Mouse (Mus musculus) forebrain, embryonic 16.5 days (tissue): ENCODE data around the gene Zkscan3. TPM values are rescaled to one million over a fixed set of nuclear protein-coding genes. Genes with fewer than 3 reads are reported as not detected.
"Not testable (repeated sequence)": the region's sequence is repeated elsewhere in the genome, so short reads cannot be mapped to it uniquely, and the experiment has no call there.

Source experiments
- ATAC-seq: fragments of 200-750 bp; cut with Nextera tagmentation; 2 replicates; pipeline ENCODE4 v1.8.0; 2017; ENCODE audit warnings: mild to moderate bottlenecking, moderate library complexity
- H3K27ac ChIP-seq: fragments of 300-500 bp; sonication (generic); 2 replicates; pipeline ENCODE4 v1.5.1; 2014; ENCODE audit warnings: low read length, control low read depth
- H3K27me3 ChIP-seq: fragments of 300-500 bp; sonication (generic); replicated peaks from 2 replicates; pipeline ENCODE4 v1.6.1; 2014; ENCODE audit warnings: low read length; ENCODE audit not compliant: control insufficient read depth, insufficient read depth
- H3K36me3 ChIP-seq: fragments of 300-500 bp; sonication (generic); 2 replicates; pipeline ENCODE4 v1.6.1; 2014; ENCODE audit not compliant: control insufficient read depth, insufficient read depth
- H3K4me1 ChIP-seq: fragments of 300-500 bp; sonication (generic); replicated peaks from 2 replicates; pipeline ENCODE4 v1.6.1; 2014; ENCODE audit warnings: low read length; ENCODE audit not compliant: control insufficient read depth, insufficient read depth
- H3K4me2 ChIP-seq: fragments of 300-500 bp; sonication (generic); 2 replicates; pipeline ENCODE4 v1.6.1; 2014; ENCODE audit warnings: mild to moderate bottlenecking, low read length, control low read depth
- H3K4me3 ChIP-seq: fragments of 300-500 bp; sonication (generic); replicated peaks from 2 replicates; pipeline ENCODE4 v1.5.1; 2014; ENCODE audit warnings: mild to moderate bottlenecking, low read length, control low read depth
- H3K9ac ChIP-seq: fragments of 300-500 bp; sonication (generic); replicated peaks from 2 replicates; pipeline ENCODE4 v1.6.1; 2014; ENCODE audit warnings: low read depth, low read length, control low read depth
- H3K9me3 ChIP-seq: fragments of 300-500 bp; sonication (generic); 2 replicates; pipeline ENCODE4 v1.6.1; 2016; ENCODE audit warnings: low read length; ENCODE audit not compliant: control insufficient read depth
- WGBS: fragments of 180-500 bp; shearing (Covaris S2); extraction: QIAGEN DNeasy Blood & Tissue Kit; methylation state at CpG from one replicate; pipeline ENCODE4 v1.1.7; 2014; 5-methylcytosine and 5-hydroxymethylcytosine counted together
- polyA plus RNA-seq: library from polyadenylated mRNA; unstranded; fragments of >200 nt; fragmentation: Nextera tagmentation; extraction: Ambion mirVana; gene quantifications from 2 replicates; pipeline ENCODE4 v1.2.1, GENCODE M21; 2015

The Zkscan3 gene
- polyA plus RNA-seq, 1 experiment from 2014 or later: 93.3 TPM

- peak overlapping the region; percentile 80 for H3K4me2 ChIP-seq
- H3K9me3 ChIP-seq: no peaks in the 10 kb centered on the region
- peak overlapping the region; percentile 96 for H3K4me3 ChIP-seq
- peak overlapping the region; percentile 88 for H3K9ac ChIP-seq
- ATAC-seq: peak; percentile 39
- WGBS: 14% methylated on average over 12 of the region's 12 CpGs
- H3K27ac ChIP-seq: no peak overlapping the region; the same call in 1 of the 2 replicates
- 0 out of 2 replicates have a peak, but pooled peaks cover 5% of the 10 kb centered on the region for H3K36me3 ChIP-seq
- H3K4me1 ChIP-seq: peaks cover 24% of the 10 kb centered on the region
- no peaks in the 10 kb centered on the region for H3K27me3 ChIP-seq
These were observed 794 bp downstream of the Zkscan3 start for GRCm38 (mm10) chr13:21401636-21402286.

GRCm38 (mm10) chr13:21401166-21401565, 1.4 kb downstream of the Zkscan3 start:
- no peak for ATAC-seq
- Histone ChIP-seq H3K4me1 (peaks cover 24% of the 10 kb centered on the region), H3K27ac (no peak overlapping the region), H3K36me3 (0 out of 2 replicates have a peak, but pooled peaks cover 9% of the 10 kb centered on the region), H3K4me3 (peak overlapping the region; percentile 96), H3K27me3 (no peaks in the 10 kb centered on the region), H3K4me2 (peak overlapping the region; percentile 80), H3K9me3 (no peaks in the 10 kb centered on the region), H3K9ac (peak overlapping the region; percentile 88; the same call in 1 of the 2 replicates)
- 75% methylated on average over 3 of the region's 3 CpGs for WGBS

GRCm38 (mm10) chr13:21397486-21397885, 5.1 kb downstream of the Zkscan3 start:
- no peak overlapping the region for H3K27ac ChIP-seq
- no peaks in the 10 kb centered on the region for H3K9me3 ChIP-seq
- WGBS: 92% methylated on average over 2 of the region's 2 CpGs
- H3K4me3 ChIP-seq: no peak overlapping the region
- H3K27me3 ChIP-seq: no peaks in the 10 kb centered on the region
- peaks cover 30% of the 10 kb centered on the region for H3K36me3 ChIP-seq
- H3K4me2 ChIP-seq: no peak overlapping the region
- no peak for ATAC-seq
- no peak overlapping the region for H3K9ac ChIP-seq
- peaks cover 24% of the 10 kb centered on the region for H3K4me1 ChIP-seq

DNA sequence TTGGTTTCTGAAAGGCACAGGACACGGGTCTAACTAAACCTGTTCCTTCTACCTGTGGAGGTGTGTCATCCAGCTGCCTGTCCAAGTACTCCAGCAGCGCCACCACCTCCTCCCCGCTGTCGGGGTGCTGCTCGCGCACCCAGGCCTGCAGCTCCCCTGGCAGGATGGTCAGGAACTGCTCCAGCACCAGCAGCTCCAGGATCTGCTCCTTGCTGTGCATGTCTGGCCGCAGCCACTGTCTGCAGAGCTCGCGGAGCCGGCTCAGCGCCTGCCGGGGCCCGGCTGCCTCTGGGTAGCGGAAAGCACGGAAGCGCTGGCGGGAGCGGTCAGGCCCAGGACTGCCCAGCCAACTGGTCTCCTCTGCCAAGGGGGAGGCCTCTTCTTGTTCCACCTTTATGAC, 6.5 kb downstream of the Zkscan3 start:
- H3K4me1 ChIP-seq: peaks cover 17% of the 10 kb centered on the region
- H3K9ac ChIP-seq, H3K27ac ChIP-seq, H3K4me3 ChIP-seq, H3K9me3 ChIP-seq, H3K27me3 ChIP-seq, H3K4me2 ChIP-seq: not testable (repeated sequence)
- peak; percentile 26; the same call in 1 of the 2 replicates for ATAC-seq
- H3K36me3 ChIP-seq: peaks cover 42% of the 10 kb centered on the region
- 96% methylated on average over 13 of the region's 18 CpGs for WGBS

DNA sequence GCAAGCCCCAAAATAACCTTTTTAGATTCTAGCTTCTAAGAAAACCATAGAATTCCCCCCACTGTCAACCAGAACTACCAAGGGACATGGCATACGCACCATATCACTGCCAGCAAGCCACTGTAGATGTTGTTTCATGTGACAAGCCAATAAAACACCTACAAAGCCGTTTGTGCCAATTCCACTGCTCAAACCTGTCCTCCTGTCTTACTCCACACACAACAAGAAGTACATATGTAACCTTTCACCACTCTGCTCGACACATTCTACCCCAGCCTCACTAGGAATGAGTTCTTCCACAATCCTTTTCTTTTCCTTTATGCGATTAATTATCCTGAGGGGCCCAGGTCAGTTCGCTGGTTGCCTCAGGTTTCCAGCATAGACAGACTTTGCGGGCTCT, 6.9 kb downstream of the Zkscan3 start:
- 96% methylated on average over 6 of the region's 6 CpGs for WGBS
- Histone ChIP-seq H3K9me3 (no peaks in the 10 kb centered on the region), H3K4me2 (no peak overlapping the region), H3K27ac (no peak overlapping the region), H3K27me3 (no peaks in the 10 kb centered on the region), H3K36me3 (peaks cover 46% of the 10 kb centered on the region), H3K9ac (no peak overlapping the region), H3K4me3 (no peak overlapping the region), H3K4me1 (peaks cover 13% of the 10 kb centered on the region)
- ATAC-seq: 0 out of 2 replicates have a peak, but pooled peaks have one; percentile 6

DNA sequence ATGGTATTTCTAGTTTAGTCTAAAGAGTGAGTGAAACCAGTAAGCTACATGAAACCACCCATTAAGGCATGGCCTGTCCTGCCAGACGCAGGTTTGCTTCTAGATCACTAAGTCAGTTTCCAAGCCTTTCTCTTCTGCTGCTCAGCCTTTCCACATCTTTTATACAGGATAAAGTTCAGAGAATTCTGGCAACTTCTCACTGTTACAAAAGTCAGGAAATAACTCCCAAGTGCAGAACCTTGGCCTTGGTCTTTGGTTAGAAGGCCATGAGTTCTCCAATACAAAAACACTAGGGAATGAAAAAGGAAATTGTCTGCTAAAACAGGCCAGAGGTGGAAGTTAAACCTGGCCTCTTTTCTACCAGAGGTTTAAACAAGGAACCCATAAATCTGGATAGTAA, 7.3 kb downstream of the Zkscan3 start:
- Histone ChIP-seq H3K27me3 (no peaks in the 10 kb centered on the region), H3K36me3 (peaks cover 50% of the 10 kb centered on the region), H3K4me1 (peaks cover 11% of the 10 kb centered on the region), H3K27ac (no peak overlapping the region), H3K4me3 (no peak overlapping the region), H3K4me2 (no peak overlapping the region), H3K9ac (no peak overlapping the region), H3K9me3 (no peaks in the 10 kb centered on the region)
- WGBS: 91% methylated on average over 1 of the region's 1 CpGs
- no peak for ATAC-seq

DNA sequence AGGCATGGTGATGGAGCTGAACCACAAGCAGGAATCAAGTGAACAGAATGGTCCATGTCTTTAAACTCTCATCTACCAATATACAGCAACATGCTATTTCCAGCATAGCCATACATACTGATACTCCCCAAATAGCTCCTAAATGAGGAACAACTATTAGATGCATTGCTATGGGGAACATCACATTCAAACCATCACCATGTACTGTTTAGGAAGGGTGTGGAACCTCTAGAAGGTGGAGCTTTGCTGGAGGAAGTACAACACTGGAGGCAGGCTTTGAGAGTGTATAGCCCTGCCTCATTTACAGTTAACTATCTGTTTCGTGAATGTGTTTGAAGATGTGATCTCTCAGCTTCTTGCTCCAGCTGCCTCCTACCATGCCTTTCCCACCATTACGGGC, 24.8 kb downstream of the Zkscan3 start:
- Histone ChIP-seq H3K4me3 (no peak overlapping the region), H3K27me3 (no peaks in the 10 kb centered on the region), H3K4me2 (no peak overlapping the region), H3K27ac (no peak overlapping the region), H3K36me3 (no peaks in the 10 kb centered on the region), H3K4me1 (no peaks in the 10 kb centered on the region), H3K9ac (no peak overlapping the region), H3K9me3 (no peaks in the 10 kb centered on the region)
- no peak for ATAC-seq
- 93% methylated on average over 2 of the region's 2 CpGs for WGBS

DNA sequence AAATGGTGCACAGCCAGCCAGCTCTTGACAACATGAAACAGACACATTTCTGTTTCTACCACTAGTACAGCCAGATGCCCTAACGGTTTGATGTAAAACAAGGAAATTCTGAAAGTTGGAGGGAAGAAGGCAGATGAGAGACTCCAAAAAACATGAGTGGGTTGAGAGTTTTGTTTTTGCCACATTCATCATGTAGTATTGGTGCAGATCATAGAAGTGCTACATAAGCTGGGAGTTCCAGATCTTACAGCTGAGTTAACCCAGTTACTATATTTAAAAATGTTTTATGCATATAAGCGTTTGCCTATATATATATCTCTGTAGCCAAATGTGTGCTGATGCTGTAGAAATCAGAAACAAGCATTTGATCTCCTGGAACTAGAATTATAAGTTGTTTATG, 29.9 kb downstream of the Zkscan3 start:
- Histone ChIP-seq H3K36me3 (peaks cover 19% of the 10 kb centered on the region), H3K4me1 (no peaks in the 10 kb centered on the region), H3K9ac (no peak overlapping the region), H3K4me3 (no peak overlapping the region), H3K27ac (no peak overlapping the region), H3K9me3 (no peaks in the 10 kb centered on the region), H3K4me2 (no peak overlapping the region), H3K27me3 (no peaks in the 10 kb centered on the region)
- no peak for ATAC-seq
- WGBS: 93% methylated on average over 2 of the region's 2 CpGs

GRCm38 (mm10) chr13:21366635-21367034, 35.9 kb downstream of the Zkscan3 start:
- no peak for ATAC-seq
- Histone ChIP-seq H3K4me1 (peaks cover 20% of the 10 kb centered on the region), H3K27ac (no peak overlapping the region), H3K9ac (no peak overlapping the region), H3K27me3 (no peaks in the 10 kb centered on the region), H3K4me2 (no peak overlapping the region), H3K9me3 (no peaks in the 10 kb centered on the region), H3K4me3 (no peak overlapping the region), H3K36me3 (peaks cover 19% of the 10 kb centered on the region)
- 83% methylated on average over 6 of the region's 6 CpGs for WGBS
